Mouse (Mus musculus) retina, adult 2 months (tissue): Measurements from ENCODE around the gene Slitrk1.

Experiments
- DNase-seq: peaks from one replicate; pipeline ENCODE4 v3.0.0-alpha.2; 2012; ENCODE audit warnings: low read depth, low spot score

Gene Slitrk1

GRCm38 (mm10) chr14:108913714-108914263 is at the start of gene Slitrk1:
TSS of gene Slitrk1 (minus strand) at chr14:108914158.
- no peak for DNase-seq

- no peak for DNase-seq
Measured at GRCm38 (mm10) chr14:108935777-108936176, 21.8 kb upstream of the Slitrk1 start.

GRCm38 (mm10) chr14:108914336-108914735 is 378 bp upstream of the Slitrk1 start:
- no peak for DNase-seq

- no peak for DNase-seq
Measured at GRCm38 (mm10) chr14:108912876-108913490, 975 bp downstream of the Slitrk1 start.

GRCm38 (mm10) chr14:108912021-108912875 is 1.7 kb downstream of the Slitrk1 start:
- DNase-seq: no peak

- no peak for DNase-seq
Measured at GRCm38 (mm10) chr14:108911138-108911841, 2.7 kb downstream of the Slitrk1 start.

GRCm38 (mm10) chr14:108910449-108911137 is 3.4 kb downstream of the Slitrk1 start:
- no peak for DNase-seq

GRCm38 (mm10) chr14:108909336-108909953 is 4.5 kb downstream of the Slitrk1 start:
- no peak for DNase-seq

GRCm38 (mm10) chr14:108898601-108899000 is 15.4 kb downstream of the Slitrk1 start:
- DNase-seq: no peak

- no peak for DNase-seq
Measured at GRCm38 (mm10) chr14:108895456-108895855, 18.5 kb downstream of the Slitrk1 start.

GRCm38 (mm10) chr14:108867816-108868215 is 46.1 kb downstream of the Slitrk1 start:
- DNase-seq: no peak

GRCm38 (mm10) chr14:108864631-108865030 is 49.3 kb downstream of the Slitrk1 start:
- no peak for DNase-seq

GRCm38 (mm10) chr14:108859310-108859709 is 54.6 kb downstream of the Slitrk1 start:
- DNase-seq: no peak
